ENCODE assay signal across 13 mouse cellular contexts in genomic region chr5:33828107-33828506, GRCm38 (mm10).
"Had no signal": no experiment of that assay in that cellular context is flagged by ENCODE, and none has a peak within 500 bp of the region (broad histone marks: within the 10 kb centered on the region; RNA-seq: fewer than 3 reads in every experiment).

No protein-coding gene starts in this region.

- ATAC-seq: liver, postnatal 0 days; lung, postnatal 0 days; midbrain, embryonic 13.5 days; midbrain, embryonic 15.5 days had no signal

- DNase-seq: liver, postnatal 0 days; lung, adult 2 months; lung, postnatal 4 days; retina, postnatal 1 day; right cerebral cortex, adult 18-20 months; right cerebral cortex, postnatal 25 days; right cerebral cortex, postnatal 4 days; spleen, adult 18-20 months; thymus, adult 18-20 months; thymus, postnatal 36 days had no signal
